Mouse (Mus musculus): Measurements from ENCODE around the gene Carnmt1. TPM values are rescaled to one million over a fixed set of nuclear protein-coding genes. Genes with fewer than 3 reads are reported as not detected.

Gene Carnmt1
- polyA plus RNA-seq (2015; fragmentation: Nextera tagmentation; extraction: Ambion mirVana): 21.2 and 24.0 TPM in 2 replicates

DNA sequence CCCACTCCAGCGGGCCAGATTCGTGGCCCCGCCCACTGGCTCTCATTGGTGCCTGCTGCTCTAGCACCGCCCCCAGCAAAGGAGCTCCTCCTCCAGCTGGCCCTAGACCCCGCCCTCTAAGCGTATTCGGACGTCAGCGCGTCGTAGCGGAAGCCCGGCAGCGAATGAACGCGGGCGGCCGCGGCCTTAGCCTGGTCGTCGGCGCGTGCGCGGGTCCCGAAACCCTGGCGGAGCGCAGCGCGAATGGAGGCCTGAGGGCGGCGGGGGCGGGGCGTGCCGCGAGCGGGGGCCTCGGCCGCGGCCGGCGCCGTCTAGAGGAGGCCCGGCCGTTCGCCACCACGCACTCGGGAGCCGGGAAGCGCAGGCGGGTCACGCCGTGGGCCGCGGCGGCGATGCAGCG is at the start of gene Carnmt1:
Gene Carnmt1 (plus strand): TSS at position 157 of the 400 bp plus-strand sequence.
- under 1% methylated on average over 43 of the region's 58 CpGs for WGBS
- peak within 1 kb of the TSS; percentile 88 for H3K27ac ChIP-seq
- ATAC-seq: peak; percentile 98
- peak within 1 kb of the TSS; percentile 86 for H3K9ac ChIP-seq
- H3K4me2 ChIP-seq (replicated peaks): peak within 1 kb of the TSS; percentile 69
- H3K36me3 ChIP-seq: no peaks in the 10 kb centered on the region
- no peaks in the 10 kb centered on the region for H3K27me3 ChIP-seq (replicated peaks)
- no peaks in the 10 kb centered on the region for H3K9me3 ChIP-seq
- H3K4me1 ChIP-seq (replicated peaks): peaks cover 20% of the 10 kb centered on the region; the same call in 1 of the 2 replicates
- H3K4me3 ChIP-seq (replicated peaks): peak within 1 kb of the TSS; percentile 78

- no peaks in the 10 kb centered on the region for H3K4me1 ChIP-seq (replicated peaks)
- no peak overlapping the region for H3K27ac ChIP-seq
- no peak for ATAC-seq
- H3K4me2 ChIP-seq (replicated peaks): no peak overlapping the region
- no peaks in the 10 kb centered on the region for H3K36me3 ChIP-seq
- WGBS: 72% methylated on average over 2 of the region's 2 CpGs
- no peaks in the 10 kb centered on the region for H3K27me3 ChIP-seq (replicated peaks)
- H3K9me3 ChIP-seq: no peaks in the 10 kb centered on the region
- no peak overlapping the region for H3K4me3 ChIP-seq (replicated peaks)
- H3K9ac ChIP-seq: no peak overlapping the region
Observed at GRCm38 (mm10) chr19:18623894-18624293, 46.7 kb upstream of the Carnmt1 start.

- H3K27ac ChIP-seq: no peak overlapping the region
Observed at GRCm38 (mm10) chr19:18629589-18629988, 41.0 kb upstream of the Carnmt1 start.

DNA sequence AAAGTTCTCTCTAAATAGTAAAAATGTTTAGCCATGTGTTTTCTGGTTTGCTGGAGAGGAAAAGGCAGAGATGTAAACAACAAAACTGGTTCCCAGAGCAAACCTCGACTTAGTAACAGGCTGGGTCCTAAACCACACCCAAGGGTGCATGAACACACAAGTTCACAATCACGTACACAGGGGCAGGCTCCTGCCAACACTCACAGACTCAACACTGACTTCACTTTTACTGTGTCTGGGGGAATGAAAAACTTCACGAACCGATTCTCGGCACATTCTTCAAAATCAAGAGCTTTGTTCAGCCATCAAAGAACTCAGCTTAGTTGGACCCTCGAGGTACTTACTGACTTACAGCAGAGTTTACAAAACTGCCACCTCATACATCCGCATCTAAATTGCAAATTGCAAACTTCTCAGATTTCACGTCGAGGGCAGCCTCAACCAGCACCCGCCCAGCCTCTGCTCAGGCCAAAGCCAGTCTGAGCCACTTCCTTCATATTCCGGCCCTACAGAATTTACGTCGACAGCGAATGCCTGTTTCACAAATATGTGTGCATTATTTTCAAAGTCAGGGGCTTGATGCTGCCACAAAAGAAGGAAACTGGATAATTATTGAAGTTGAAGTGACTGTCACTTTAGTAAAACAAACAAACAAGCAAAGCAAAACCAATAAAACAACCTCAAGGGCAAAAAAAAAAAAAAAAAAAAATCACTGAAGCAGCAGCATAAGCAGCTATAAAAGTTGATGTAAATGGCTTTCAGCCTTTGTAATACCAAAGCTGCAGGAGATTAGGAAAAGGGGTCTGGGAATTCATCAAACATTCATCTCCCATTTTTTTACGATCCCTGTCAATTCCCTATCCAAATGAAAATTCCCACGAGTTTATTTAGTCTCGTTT is 40.1 kb upstream of the Carnmt1 start:
- ATAC-seq: no peak
- H3K9ac ChIP-seq: peak overlapping the region; percentile 75
- 14% methylated on average over 17 of the region's 17 CpGs for WGBS
- peaks cover 5% of the 10 kb centered on the region; the same call in 1 of the 2 replicates for H3K4me1 ChIP-seq (replicated peaks)
- H3K36me3 ChIP-seq: no peaks in the 10 kb centered on the region
- no peaks in the 10 kb centered on the region for H3K9me3 ChIP-seq
- H3K27ac ChIP-seq: no peak overlapping the region; the same call in 1 of the 2 replicates
- H3K27me3 ChIP-seq (replicated peaks): no peaks in the 10 kb centered on the region
- peak overlapping the region; percentile 85 for H3K4me3 ChIP-seq (replicated peaks)
- H3K4me2 ChIP-seq (replicated peaks): peak overlapping the region; percentile 69

More at GRCm38 (mm10) chr19:18629589-18629988, 41.0 kb upstream of the Carnmt1 start:
- H3K4me3 ChIP-seq (replicated peaks): no peak overlapping the region
- H3K36me3 ChIP-seq: no peaks in the 10 kb centered on the region
- WGBS: 59% methylated on average over 1 of the region's 1 CpGs
- H3K4me2 ChIP-seq (replicated peaks): peak overlapping the region; percentile 69; the same call in 1 of the 2 replicates
- H3K27me3 ChIP-seq (replicated peaks): no peaks in the 10 kb centered on the region
- H3K9ac ChIP-seq: no peak overlapping the region
- peaks cover 5% of the 10 kb centered on the region; the same call in 1 of the 2 replicates for H3K4me1 ChIP-seq (replicated peaks)
- no peak for ATAC-seq
- H3K9me3 ChIP-seq: no peaks in the 10 kb centered on the region

GRCm38 (mm10) chr19:18631161-18631643 is 39.4 kb upstream of the Carnmt1 start:
- no peaks in the 10 kb centered on the region for H3K9me3 ChIP-seq
- H3K4me1 ChIP-seq (replicated peaks): peaks cover 5% of the 10 kb centered on the region; the same call in 1 of the 2 replicates
- peak overlapping the region; percentile 69 for H3K4me2 ChIP-seq (replicated peaks)
- WGBS: under 1% methylated on average over 40 of the region's 40 CpGs
- H3K4me3 ChIP-seq (replicated peaks): peak overlapping the region; percentile 85
- peak; percentile 80 for ATAC-seq
- H3K9ac ChIP-seq: peak overlapping the region; percentile 75
- H3K36me3 ChIP-seq: no peaks in the 10 kb centered on the region
- peak overlapping the region; percentile 92 for H3K27ac ChIP-seq
- H3K27me3 ChIP-seq (replicated peaks): no peaks in the 10 kb centered on the region

DNA sequence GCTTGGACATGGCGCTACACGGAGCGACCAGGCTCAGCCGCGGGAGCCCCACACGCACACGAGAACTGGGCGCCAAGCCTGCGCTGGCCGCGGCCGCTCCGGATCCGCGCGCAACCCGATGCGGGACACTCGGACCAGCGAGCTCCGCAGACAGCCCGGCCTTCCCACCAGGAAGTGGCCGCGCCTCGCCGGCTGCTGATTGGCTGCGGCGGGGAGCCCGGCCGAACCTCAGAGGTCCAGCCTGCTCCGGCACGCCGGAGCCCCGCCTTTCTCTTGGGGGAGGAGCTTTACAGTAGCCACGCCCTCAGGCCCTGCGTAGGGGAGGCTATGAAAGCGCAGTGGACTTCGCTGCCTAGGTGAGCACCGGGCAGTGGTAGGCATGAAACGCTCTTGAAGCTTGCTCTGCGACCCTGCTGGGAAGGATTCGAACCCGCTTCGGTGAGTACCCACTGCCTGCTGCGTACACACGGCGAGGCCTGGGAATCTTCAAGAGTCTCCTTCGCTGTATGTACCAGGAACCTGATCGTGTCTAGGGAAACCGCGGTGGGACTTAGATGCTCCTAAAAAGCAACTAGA is 38.8 kb upstream of the Carnmt1 start, which contains the start of the genes Ostf1 and Nmrk1:
Gene Ostf1 (minus strand): TSS at position 180 of the 576 bp plus-strand sequence.
Gene Nmrk1 (plus strand): TSS at position 307 of the 576 bp plus-strand sequence.
- peak within 1 kb of the TSS; percentile 69 for H3K4me2 ChIP-seq (replicated peaks)
- peak; percentile 99 for ATAC-seq
- H3K4me3 ChIP-seq (replicated peaks): peak within 1 kb of the TSS; percentile 85
- peak within 1 kb of the TSS; percentile 92 for H3K27ac ChIP-seq
- no peaks in the 10 kb centered on the region for H3K9me3 ChIP-seq
- H3K4me1 ChIP-seq (replicated peaks): peaks cover 5% of the 10 kb centered on the region; the same call in 1 of the 2 replicates
- no peaks in the 10 kb centered on the region for H3K27me3 ChIP-seq (replicated peaks)
- peak within 1 kb of the TSS; percentile 75 for H3K9ac ChIP-seq
- no peaks in the 10 kb centered on the region for H3K36me3 ChIP-seq
- under 1% methylated on average over 51 of the region's 51 CpGs for WGBS

- Histone ChIP-seq H3K27me3 (replicated peaks) (no peaks in the 10 kb centered on the region), H3K9me3 (no peaks in the 10 kb centered on the region), H3K9ac (peak overlapping the region; percentile 46), H3K36me3 (no peaks in the 10 kb centered on the region), H3K4me1 (replicated peaks) (peaks cover 5% of the 10 kb centered on the region; the same call in 1 of the 2 replicates), H3K4me3 (replicated peaks) (peak overlapping the region; percentile 85), H3K4me2 (replicated peaks) (peak overlapping the region; percentile 69), H3K27ac (no peak overlapping the region)
- ATAC-seq: no peak
- WGBS: 62% methylated on average over 13 of the region's 13 CpGs
Observed at GRCm38 (mm10) chr19:18632231-18633185, 38.1 kb upstream of the Carnmt1 start.

DNA sequence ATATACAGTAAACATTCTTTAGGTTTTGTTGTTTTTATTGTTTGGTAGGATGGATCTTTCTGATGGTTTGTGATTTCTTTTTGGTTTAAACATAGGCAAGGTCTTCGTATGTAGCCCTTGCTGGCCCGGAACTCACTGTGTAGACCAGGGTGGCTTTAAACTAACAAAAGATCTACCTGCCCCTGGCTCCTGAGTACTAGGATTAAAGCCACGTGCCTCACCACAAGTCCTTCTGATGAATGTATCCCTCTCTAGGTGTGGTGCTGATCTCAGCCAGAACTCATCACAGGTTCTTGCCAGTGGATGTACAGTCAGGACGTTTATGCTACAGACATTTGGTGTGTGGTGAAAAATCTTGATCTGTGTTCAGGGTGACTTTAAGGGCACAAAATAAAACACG is 32.6 kb upstream of the Carnmt1 start:
- ATAC-seq: no peak
- Histone ChIP-seq H3K4me1 (replicated peaks) (no peaks in the 10 kb centered on the region), H3K27me3 (replicated peaks) (no peaks in the 10 kb centered on the region), H3K4me3 (replicated peaks) (no peak overlapping the region), H3K9ac (no peak overlapping the region), H3K4me2 (replicated peaks) (no peak overlapping the region), H3K9me3 (no peaks in the 10 kb centered on the region), H3K36me3 (no peaks in the 10 kb centered on the region), H3K27ac (no peak overlapping the region)
- 75% methylated on average over 5 of the region's 5 CpGs for WGBS

DNA sequence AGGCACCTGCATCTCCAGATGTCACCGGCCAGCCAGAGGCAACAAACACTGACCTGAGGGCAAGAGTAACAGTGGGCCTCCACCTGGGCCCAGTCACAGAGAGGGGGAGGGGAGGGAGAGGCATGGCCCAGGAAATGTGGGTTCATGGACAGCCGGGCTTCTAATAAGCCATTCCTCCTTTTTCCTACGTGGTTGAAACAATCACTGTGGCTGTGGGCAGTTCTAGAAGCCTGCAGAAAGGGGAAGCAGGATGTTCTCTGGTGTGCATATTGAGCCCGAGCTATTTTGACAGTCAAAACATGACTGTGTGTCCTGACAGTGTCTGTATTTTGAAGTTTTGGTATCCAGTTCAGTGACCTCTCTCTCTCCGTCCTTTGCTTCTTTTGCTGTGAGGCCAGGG is 31.6 kb upstream of the Carnmt1 start:
- Histone ChIP-seq H3K4me1 (replicated peaks) (no peaks in the 10 kb centered on the region), H3K27me3 (replicated peaks) (no peaks in the 10 kb centered on the region), H3K36me3 (no peaks in the 10 kb centered on the region), H3K27ac (no peak overlapping the region), H3K4me2 (replicated peaks) (no peak overlapping the region), H3K9me3 (no peaks in the 10 kb centered on the region), H3K9ac (no peak overlapping the region), H3K4me3 (replicated peaks) (no peak overlapping the region)
- ATAC-seq: no peak
- 67% methylated on average over 5 of the region's 5 CpGs for WGBS

- no peak overlapping the region for H3K27ac ChIP-seq
- no peaks in the 10 kb centered on the region for H3K4me1 ChIP-seq (replicated peaks)
- ATAC-seq: peak; percentile 45; the same call in 1 of the 2 replicates
- no peak overlapping the region for H3K4me3 ChIP-seq (replicated peaks)
- H3K9me3 ChIP-seq: no peaks in the 10 kb centered on the region
- H3K9ac ChIP-seq: no peak overlapping the region
- H3K4me2 ChIP-seq (replicated peaks): no peak overlapping the region
- no peaks in the 10 kb centered on the region for H3K27me3 ChIP-seq (replicated peaks)
- H3K36me3 ChIP-seq: no peaks in the 10 kb centered on the region
- 26% methylated on average over 2 of the region's 2 CpGs for WGBS
Observed at GRCm38 (mm10) chr19:18639552-18639951, 31.0 kb upstream of the Carnmt1 start.

DNA sequence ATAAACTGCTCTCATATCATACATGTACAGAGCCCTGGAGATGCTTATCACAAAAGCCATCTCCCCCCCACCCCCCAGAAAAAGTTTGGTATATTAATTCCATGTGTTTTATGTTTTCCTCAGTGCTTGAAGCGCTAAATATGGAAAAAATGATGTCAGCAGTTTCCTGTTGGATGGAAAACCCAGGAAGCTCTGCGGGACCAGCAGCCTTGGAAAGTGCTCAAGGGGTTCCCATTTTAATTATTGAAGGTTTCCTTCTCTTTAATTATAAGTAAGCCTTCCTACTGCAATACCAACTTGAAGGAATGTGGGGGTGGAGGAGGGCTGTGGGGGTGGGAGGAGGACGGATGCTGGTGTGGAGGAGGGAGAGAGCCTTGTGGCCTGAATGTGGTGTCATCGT is 29.6 kb upstream of the Carnmt1 start:
- 71% methylated on average over 4 of the region's 4 CpGs for WGBS

More for the DNA sequence above, 29.6 kb upstream of the Carnmt1 start:
- Histone ChIP-seq H3K27ac (no peak overlapping the region), H3K9me3 (no peaks in the 10 kb centered on the region), H3K36me3 (no peaks in the 10 kb centered on the region), H3K9ac (no peak overlapping the region), H3K4me3 (replicated peaks) (no peak overlapping the region), H3K4me1 (replicated peaks) (no peaks in the 10 kb centered on the region), H3K27me3 (replicated peaks) (no peaks in the 10 kb centered on the region), H3K4me2 (replicated peaks) (no peak overlapping the region)
- ATAC-seq: no peak

Data from intestine, embryonic 15.5 days (tissue).